Mouse (Mus musculus): Measurements from ENCODE around the gene Ctsa.
A peak's percentile ranks its signal among the peaks of the same experiment; 100 is the strongest.
"Not testable (repeated sequence)": the region's sequence is repeated elsewhere in the genome, so short reads cannot be mapped to it uniquely, and the experiment has no call there.

Gene Ctsa

DNA sequence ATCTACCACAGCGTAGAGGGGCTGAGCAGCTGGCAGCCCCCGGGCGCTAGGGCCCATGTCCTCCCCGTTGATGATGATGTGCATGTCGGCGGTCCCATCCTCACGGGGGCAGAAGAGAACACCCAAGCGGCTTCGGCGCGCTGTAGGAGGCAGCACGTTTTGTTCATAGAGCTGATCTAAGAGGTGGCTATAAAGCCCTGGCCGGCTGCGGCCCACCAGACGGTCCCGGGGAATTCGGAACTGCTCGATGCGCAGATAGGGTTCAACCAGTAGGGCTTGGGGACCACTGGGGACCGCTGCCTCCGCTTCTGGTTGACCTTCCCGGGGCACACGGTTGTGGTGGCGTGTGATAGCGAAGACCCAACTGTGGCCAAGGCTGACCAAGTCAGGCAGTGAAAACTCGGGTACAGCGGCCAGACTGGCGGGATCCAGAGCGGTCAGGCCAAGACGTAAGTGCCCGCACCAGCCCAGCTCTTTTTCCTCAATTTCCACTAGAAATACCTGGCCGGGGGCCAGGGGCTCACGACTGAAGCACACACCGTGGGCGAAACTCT is at the start of gene Ctsa:
Gene Ctsa, plus strand, starts transcription at position 126 of the 554 bp plus-strand sequence.
- peak; percentile 76 for DNase-seq

DNA sequence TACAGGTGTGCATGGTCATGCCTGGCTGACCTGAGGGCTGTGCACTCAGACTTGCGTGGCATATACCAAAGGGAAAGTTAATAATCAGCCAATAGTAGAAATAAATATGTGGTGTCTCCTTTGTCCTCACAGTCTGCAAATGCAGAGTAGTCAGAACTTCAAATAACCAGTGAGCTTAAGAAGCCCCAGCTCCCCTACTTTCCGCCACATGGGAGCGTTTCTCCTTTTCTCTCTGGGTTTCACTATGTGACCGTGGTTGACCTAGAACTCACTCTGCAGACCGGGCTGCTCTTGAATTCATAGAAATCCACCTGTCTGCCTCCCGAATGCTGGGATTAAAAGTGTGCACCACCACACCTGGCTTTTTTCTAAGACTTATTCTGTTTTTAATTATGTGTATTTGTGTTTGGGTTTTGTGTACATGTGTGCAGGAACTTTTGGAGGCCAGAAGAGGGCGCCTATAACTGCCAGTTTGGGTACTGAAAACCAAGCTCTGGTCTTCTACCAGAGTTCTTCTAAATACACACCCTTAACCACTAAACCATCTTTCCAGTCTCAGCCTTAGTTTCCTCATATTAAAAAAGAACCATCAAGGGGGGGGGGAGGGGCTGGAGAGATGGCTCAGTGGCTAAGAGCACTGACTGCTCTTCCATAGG is 48.6 kb upstream of the Ctsa start:
- DNase-seq, result no peak

- DNase-seq, result no peak
Observed at GRCm38 (mm10) chr2:164784869-164785420, 47.7 kb upstream of the Ctsa start.

DNA sequence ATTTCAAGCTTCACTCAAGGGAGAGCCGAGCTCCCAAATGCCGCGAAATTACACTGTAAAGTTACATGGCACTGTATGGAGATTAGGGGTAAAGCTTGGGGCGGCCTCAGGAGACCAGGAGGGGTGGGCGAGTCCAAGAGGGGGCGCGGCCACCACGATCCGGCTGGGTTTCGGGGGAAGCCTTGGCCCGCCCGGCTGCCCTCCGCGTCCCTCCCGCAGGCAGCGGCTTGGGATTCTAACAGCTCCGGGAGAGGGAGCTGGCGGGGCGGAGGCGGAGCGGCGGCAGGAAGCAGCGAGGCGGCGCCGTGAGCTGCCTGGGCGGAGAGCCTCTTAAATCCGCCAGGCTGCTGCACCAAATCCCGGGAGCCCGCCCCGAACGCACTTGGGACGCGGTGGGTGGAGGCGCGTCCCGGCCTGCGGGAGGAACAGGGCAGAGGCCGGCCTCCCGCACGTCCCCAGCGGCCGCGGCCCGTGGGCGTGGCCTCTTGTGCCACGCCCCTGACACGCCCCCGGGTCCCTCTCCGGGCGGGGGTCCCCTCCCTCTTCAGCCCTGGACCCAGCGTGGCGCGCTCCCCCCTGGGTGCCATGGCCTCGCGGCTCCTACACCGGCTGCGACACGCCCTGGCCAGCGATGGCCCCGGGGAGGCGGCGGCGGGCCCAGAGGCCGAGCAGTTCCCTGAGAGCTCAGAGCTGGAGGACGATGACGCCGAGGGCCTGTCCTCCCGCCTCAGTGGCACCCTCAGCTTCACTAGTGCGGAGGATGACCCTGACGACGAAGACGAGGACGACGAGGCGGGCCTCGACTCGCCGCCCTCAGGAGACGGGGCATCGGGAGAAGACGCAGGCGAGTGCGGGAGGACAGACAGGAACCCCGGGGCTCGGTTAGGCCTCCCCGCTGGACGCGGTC is 46.9 kb upstream of the Ctsa start, which contains the start of gene Snx21:
Gene Snx21, plus strand, starts transcription at position 343 of the 907 bp plus-strand sequence.
- peak; percentile 75 for DNase-seq

DNA sequence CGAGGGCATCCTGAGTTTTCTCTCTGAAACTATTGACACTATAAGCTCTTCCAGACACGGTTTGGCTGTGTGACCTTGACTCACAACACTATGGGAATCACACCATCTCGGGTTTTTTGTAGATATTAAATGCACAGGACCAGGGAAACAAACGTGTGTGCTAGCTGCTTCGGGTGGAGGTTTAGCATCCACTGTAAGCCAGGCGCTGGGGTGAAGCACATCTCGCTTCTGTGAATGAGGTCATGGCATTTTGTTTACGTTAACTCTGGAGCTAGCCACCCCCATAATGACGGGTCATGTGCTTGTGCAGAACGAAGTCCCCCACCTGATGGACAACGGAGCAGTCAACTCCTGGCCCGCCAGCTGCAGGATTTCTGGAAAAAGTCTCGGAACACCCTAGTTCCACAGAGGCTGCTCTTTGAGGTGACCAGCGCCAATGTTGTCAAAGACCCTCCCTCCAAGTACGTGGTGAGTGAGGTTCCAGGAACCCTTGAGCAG is 46.2 kb upstream of the Ctsa start:
- no peak for DNase-seq

- DNase-seq, result no peak
Observed at GRCm38 (mm10) chr2:164787032-164787431, 45.6 kb upstream of the Ctsa start.

DNA sequence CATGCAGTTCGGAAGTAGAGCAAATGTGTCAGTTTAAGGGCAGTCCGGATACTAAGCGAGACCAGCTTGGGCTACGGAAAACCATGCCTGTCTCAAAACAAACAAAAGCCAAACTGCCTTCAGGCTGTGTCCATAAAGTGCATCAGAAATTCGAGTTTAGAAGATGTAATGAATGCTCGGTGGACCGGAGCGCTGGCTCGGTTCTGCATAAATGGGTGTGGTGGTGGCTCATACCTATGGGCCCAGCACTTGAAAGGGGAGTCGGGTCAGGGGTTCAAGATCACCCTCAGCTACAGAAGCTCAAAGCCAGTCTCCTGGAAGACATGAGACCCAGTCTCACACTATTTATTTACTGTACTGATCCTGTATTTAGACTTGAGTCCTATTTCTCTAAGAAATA is 44.9 kb upstream of the Ctsa start:
- DNase-seq, result no peak

DNA sequence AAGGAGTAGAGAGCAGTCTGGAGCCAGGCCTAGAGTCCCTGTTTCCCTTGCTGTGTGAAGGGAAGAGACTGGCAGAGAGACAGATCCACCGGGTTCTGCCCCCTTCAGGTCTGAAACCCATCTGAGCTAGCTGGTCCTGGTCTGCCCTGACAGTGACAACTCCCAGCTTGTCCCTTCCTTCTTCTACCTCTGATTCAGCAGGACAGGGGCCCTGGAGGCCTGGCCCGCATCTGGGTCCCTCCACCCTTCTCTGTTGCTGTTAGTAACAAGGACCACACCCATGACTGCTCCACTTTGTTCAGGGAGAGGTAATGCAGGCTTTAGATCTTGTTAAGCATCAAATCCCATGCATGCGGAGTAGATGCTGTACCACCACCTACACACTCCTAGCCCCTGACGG is 44.3 kb upstream of the Ctsa start:
- DNase-seq, result no peak

DNA sequence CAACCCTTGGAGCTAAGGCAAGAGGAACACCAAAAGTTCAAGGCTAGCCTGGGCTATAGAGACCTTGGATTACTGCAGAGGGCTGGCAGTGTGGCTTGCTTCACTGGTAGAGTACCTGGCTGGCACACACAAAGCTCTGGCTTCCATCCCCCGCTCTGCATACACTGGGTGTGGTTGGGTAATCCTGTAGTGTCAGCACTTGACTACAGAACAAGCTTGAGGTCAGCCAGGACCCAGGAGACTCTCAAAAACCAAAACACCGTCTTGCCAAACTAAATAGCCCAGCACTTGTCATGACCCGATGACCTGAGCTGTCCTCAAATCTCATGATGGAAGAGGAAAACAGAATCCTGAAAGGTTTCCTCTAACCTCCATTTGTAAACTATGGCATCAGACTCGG is 42.2 kb upstream of the Ctsa start:
- no peak for DNase-seq

DNA sequence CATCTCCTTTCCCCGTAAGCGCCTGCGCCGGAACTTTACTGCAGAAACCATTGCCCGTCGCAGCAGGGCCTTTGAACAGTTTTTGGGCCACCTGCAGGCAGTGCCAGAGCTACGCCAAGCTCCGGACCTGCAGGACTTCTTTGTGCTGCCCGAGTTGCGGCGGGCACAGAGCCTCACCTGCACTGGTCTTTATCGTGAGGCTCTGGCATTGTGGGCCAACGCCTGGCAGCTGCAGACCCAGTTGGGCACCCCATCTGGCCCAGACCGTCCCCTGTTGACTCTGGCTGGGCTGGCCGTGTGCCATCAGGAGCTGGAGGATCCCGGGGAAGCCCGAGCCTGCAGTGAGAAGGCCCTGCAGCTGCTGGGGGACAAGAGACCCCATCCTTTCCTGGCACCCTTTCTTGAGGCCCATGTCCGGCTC is 40.8 kb upstream of the Ctsa start:
- DNase-seq, result peak; percentile 34

DNA sequence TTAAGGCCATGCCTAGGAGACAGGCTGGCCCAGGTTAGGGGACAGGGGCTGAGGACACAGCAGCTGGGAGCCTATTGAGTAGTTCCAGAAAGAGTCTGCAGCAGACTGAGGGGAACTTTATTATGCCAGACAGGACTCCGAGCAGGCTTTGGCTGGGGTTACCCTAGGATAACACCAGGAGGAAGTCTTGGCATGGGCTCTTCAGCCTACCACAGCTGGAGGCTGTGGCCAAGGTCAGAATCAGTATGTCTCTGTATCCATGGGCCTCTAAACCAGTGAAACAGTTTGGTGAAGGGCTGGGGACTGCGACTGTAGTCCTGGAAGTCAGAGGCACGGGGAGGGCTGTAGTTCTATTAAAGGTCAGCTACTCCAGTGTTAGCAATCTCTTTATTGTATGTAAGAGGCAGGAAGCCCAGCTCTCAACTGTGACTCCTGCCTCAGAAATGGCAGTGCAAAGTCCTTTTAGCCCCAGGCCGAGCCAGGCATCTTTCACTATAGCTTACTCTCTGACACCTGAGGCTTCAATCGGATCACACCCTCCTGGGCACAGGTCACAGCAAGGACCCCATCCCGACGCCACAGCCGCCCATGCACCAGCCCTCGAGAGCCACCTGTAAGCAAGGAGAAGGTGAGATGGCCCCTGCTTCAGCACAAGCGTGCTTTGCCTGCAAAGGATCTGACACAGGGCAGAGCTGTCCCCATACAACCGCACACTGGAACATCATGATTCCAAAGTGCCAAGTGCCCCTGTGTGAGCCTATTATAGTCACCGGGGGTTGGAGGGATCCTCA is 40.1 kb upstream of the Ctsa start:
- no peak for DNase-seq

DNA sequence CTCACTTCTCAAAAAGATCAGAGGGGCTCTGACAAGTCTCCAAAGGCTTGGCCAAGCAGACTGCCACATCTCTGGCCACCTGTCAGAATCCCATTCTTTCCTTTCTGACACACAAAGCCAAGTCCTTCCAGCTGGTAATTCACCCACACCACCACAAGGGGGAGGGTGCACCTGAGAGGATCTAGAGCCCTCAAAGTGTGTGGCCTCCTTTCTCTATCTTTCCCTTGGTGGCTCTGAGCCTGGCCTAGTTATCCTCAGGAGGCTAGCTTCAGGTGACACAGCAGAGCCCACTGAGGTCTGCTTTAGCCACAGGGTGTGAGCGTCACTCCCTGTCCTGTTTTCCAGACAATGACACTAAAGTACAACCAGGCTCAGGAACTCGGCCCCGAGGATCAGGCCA is 39.4 kb upstream of the Ctsa start:
- DNase-seq, result peak; percentile 51

- no peak for DNase-seq
Observed at GRCm38 (mm10) chr2:164793772-164794171, 38.9 kb upstream of the Ctsa start.

- DNase-seq, result peak; percentile 89
Observed at GRCm38 (mm10) chr2:164794293-164794692, 38.4 kb upstream of the Ctsa start.

- no peak for DNase-seq
Observed at GRCm38 (mm10) chr2:164795868-164796267, 36.8 kb upstream of the Ctsa start.

DNA sequence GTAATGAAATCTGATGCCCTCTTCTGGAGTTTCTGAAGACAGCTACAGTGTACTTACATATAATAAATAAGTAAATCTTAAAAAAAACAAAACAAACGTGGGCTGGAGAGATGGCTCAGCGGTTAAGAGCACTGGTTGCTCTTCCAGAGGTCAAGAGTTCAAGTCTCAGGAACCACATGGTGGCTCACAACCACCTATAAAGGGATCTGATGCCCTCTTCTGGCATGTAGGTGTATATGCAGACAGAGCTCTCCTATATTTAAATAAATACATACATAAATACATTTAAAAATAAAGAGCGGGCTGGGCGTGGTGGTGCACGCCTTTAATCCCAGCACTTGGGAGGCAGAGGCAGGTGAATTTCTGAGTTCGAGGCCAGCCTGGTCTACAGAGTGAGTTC is 34.1 kb upstream of the Ctsa start:
- DNase-seq, result not testable (repeated sequence)

GRCm38 (mm10) chr2:164800252-164801004 is 32.2 kb upstream of the Ctsa start:
- DNase-seq, result no peak

- DNase-seq, result no peak
Observed at GRCm38 (mm10) chr2:164803201-164803920, 29.3 kb upstream of the Ctsa start.

DNA sequence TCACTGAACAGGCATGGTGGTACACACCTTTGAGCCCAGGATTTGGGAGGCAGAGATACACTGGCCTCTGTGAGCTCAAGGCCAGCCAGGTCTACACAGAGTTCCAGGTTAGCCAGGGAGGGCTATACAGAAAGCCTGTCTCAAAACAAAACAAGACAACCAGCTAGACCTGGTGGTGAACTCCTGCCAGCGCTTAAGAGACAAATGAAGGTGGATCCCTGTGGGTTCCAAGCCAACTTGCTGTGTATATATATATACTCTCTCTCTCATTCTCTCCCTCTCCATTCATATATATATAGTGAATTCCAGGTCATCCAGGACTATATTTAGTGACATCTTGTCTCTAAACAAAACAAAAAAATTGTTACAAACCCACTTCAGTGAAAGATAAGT is 28.8 kb upstream of the Ctsa start:
- no peak for DNase-seq

- peak; percentile 94 for DNase-seq
Observed at GRCm38 (mm10) chr2:164804533-164805331, 27.9 kb upstream of the Ctsa start, which contains the start of the genes Acot8 and Zswim3. Gene Acot8 (minus strand): TSS chr2:164804882. Gene Zswim3 (plus strand): TSS chr2:164805098.
